Mouse (Mus musculus) liver, embryonic 11.5 days (tissue): Measurements from ENCODE around the gene Dhcr24. TPM values are rescaled to one million over a fixed set of nuclear protein-coding genes. Genes with fewer than 3 reads are reported as not detected.

ENCODE experiments used
- ATAC-seq: fragments of 200-750 bp; cut with Nextera tagmentation; replicated peaks from 2 replicates; pipeline ENCODE4 v1.8.0; 2017; ENCODE audit warnings: moderate number of reproducible peaks, mild to moderate bottlenecking, moderate TSS enrichment, moderate library complexity; ENCODE audit not compliant: low FRiP score
- DNase-seq: peaks from one replicate; pipeline ENCODE4 v3.0.0-alpha.2; 2017; ENCODE audit warnings: low spot score
- H3K27ac ChIP-seq: fragments of 300-500 bp; sonication (generic); 2 replicates; pipeline ENCODE4 v1.5.1; 2014; ENCODE audit warnings: mild to moderate bottlenecking, low read depth, low read length, control low read depth
- H3K27me3 ChIP-seq: fragments of 300-500 bp; sonication (generic); replicated peaks from 2 replicates; pipeline ENCODE4 v1.6.1; 2014; ENCODE audit warnings: low read length, mixed read lengths; ENCODE audit not compliant: control insufficient read depth, insufficient read depth
- H3K36me3 ChIP-seq: fragments of 300-500 bp; sonication (generic); 2 replicates; pipeline ENCODE4 v1.6.1; 2014; ENCODE audit warnings: mild to moderate bottlenecking, low read length, moderate library complexity, mixed read lengths; ENCODE audit not compliant: control insufficient read depth, insufficient read depth
- H3K4me1 ChIP-seq: fragments of 300-500 bp; sonication (generic); replicated peaks from 2 replicates; pipeline ENCODE4 v1.6.1; 2014; ENCODE audit warnings: low read length, mixed read lengths; ENCODE audit not compliant: control insufficient read depth, insufficient read depth
- H3K4me2 ChIP-seq: fragments of 300-500 bp; sonication (generic); 2 replicates; pipeline ENCODE4 v1.6.1; 2014; ENCODE audit warnings: mild to moderate bottlenecking, control low read depth, moderate library complexity
- H3K4me3 ChIP-seq: fragments of 300-500 bp; sonication (generic); 2 replicates; pipeline ENCODE4 v1.5.1; 2014; ENCODE audit warnings: low read depth, low read length, control low read depth
- H3K9ac ChIP-seq: fragments of 300-500 bp; sonication (generic); 2 replicates; pipeline ENCODE4 v1.6.1; 2014; ENCODE audit warnings: low read depth, low read length, control low read depth
- H3K9me3 ChIP-seq: fragments of 300-500 bp; sonication (generic); 2 replicates; pipeline ENCODE4 v1.6.1; 2016; ENCODE audit warnings: low read length, inconsistent platforms, mixed read lengths; ENCODE audit not compliant: control insufficient read depth
- WGBS: fragments of 180-500 bp; shearing (Covaris S2); extraction: QIAGEN DNeasy Blood & Tissue Kit; methylation state at CpG from one replicate; pipeline ENCODE4 v1.1.7; 2014; 5-methylcytosine and 5-hydroxymethylcytosine counted together
- polyA plus RNA-seq: library from polyadenylated mRNA; unstranded; fragments of >200 nt; fragmentation: Nextera tagmentation; extraction: Ambion mirVana; gene quantifications from 2 replicates; pipeline ENCODE4 v1.2.1, GENCODE M21; 2014

Dhcr24 gene
- polyA plus RNA-seq, 1 experiment from 2014 or later = 22.9 TPM

DNA sequence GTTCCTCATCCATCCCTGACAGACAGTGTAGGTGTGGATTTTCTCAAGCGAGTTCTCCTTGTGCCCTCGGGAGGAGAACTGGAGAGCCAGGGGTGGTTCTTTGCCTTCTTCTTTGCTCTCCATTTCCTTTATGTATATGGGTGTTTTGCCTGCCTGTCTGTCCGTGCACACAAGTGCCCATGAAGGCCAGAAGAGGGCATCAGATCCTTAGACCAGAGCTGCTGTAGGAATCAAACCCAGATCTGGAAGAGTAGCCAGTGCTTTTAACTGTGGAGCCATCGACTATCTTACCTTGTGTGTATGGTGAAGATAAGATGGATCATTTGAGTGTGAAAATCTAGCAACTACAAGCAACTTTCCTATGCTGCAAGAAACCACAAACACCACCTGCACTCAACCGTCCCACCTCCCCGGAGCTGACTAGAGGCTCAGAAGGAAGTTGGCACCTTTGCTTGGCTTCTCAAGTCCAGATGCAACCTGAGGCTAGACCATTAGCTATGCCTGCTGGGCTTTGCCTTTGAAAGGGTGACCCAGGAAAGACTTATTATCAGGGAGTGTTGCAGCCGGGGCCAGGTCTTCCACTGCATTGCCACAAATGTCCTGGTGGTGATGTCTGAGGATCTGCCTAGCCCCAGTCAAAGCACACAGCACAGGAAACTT is 27.3 kb upstream of the Dhcr24 start:
- no peak overlapping the region for H3K27ac ChIP-seq
- ATAC-seq = no peak
- no peak overlapping the region for H3K9ac ChIP-seq
- no peak overlapping the region for H3K4me2 ChIP-seq
- H3K36me3 ChIP-seq = no peaks in the 10 kb centered on the region
- no peak overlapping the region for H3K4me3 ChIP-seq
- no peak for DNase-seq
- H3K9me3 ChIP-seq = no peaks in the 10 kb centered on the region
- H3K4me1 ChIP-seq = peaks cover 5% of the 10 kb centered on the region
- WGBS = 35% methylated on average over 7 of the region's 7 CpGs
- peaks cover 2% of the 10 kb centered on the region; the same call in 1 of the 2 replicates for H3K27me3 ChIP-seq

DNA sequence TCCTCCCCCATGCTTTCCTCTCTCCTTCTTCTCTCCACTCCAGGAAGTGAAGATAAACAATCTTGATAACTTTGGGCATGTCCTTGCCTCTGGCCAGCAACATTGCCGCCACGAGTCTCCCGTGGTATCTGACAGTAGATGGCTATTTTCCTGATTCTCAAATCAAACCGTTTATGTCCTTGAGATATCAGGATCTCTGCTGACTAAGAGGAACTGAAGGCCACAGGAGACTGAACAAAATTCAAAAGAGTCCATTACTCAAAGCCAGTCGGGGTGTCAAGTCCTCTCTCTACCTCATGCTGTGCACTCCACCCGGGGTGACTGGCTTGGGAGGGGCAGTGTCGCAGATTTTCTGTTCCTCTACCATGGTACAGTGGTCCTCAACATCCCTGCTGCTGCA is 26.6 kb upstream of the Dhcr24 start:
- peaks cover 2% of the 10 kb centered on the region; the same call in 1 of the 2 replicates for H3K27me3 ChIP-seq
- H3K9ac ChIP-seq = no peak overlapping the region
- ATAC-seq (no peak), DNase-seq (no peak)
- no peak overlapping the region for H3K27ac ChIP-seq
- peaks cover 3% of the 10 kb centered on the region for H3K4me1 ChIP-seq
- WGBS = 37% methylated on average over 7 of the region's 7 CpGs
- no peak overlapping the region for H3K4me3 ChIP-seq
- H3K36me3 ChIP-seq = no peaks in the 10 kb centered on the region
- no peaks in the 10 kb centered on the region for H3K9me3 ChIP-seq
- no peak overlapping the region for H3K4me2 ChIP-seq

DNA sequence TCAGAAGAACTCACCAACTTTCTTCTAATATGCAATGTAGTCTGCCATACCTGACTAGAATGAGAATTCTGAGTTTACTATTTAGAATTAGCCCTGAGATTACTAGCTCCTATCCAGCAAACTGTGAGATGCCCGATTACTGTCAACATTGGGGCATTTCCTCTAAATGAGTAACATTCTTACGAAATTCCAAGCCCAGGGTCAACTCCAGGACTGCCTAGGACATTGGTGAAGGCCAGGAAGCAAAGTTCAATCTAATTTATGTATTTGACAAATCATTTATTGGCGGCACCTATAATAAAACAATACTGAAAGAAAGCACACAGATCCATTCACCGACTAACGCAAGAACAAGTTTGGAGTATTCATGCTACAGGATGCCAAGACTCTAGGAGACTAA is 21.1 kb upstream of the Dhcr24 start:
- DNase-seq (no peak), ATAC-seq (no peak)
- Histone ChIP-seq H3K4me3 (no peak overlapping the region), H3K4me2 (no peak overlapping the region), H3K9me3 (no peaks in the 10 kb centered on the region), H3K27ac (no peak overlapping the region), H3K4me1 (no peaks in the 10 kb centered on the region), H3K27me3 (peaks cover 2% of the 10 kb centered on the region; the same call in 1 of the 2 replicates), H3K36me3 (no peaks in the 10 kb centered on the region), H3K9ac (no peak overlapping the region)
- WGBS = 88% methylated on average over 5 of the region's 5 CpGs

DNA sequence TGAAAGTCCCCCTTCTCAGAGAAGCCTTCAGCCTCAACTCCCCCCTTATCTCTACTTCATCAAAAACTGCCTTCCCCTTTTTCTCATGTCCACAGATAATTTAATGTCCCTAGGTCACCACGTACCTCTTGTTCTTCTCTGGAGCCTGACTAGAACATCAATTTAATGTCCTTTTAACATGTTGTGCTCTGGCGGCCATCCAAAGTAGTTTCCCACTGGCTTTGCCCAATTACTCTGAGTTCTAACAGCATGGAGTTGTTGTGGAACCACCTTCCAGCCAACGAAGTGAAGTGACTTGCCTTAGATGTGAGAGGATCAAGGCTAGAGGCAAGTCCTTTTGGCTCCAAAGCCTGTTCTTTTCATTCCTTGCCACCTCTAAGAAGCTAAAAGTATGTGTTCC is 19.3 kb upstream of the Dhcr24 start:
- Histone ChIP-seq H3K36me3 (no peaks in the 10 kb centered on the region), H3K9ac (no peak overlapping the region), H3K27me3 (peaks cover 2% of the 10 kb centered on the region; the same call in 1 of the 2 replicates), H3K4me2 (no peak overlapping the region), H3K4me3 (no peak overlapping the region), H3K9me3 (no peaks in the 10 kb centered on the region), H3K27ac (no peak overlapping the region), H3K4me1 (no peaks in the 10 kb centered on the region)
- DNase-seq (no peak), ATAC-seq (no peak)
- WGBS = 59% methylated on average over 3 of the region's 3 CpGs

DNA sequence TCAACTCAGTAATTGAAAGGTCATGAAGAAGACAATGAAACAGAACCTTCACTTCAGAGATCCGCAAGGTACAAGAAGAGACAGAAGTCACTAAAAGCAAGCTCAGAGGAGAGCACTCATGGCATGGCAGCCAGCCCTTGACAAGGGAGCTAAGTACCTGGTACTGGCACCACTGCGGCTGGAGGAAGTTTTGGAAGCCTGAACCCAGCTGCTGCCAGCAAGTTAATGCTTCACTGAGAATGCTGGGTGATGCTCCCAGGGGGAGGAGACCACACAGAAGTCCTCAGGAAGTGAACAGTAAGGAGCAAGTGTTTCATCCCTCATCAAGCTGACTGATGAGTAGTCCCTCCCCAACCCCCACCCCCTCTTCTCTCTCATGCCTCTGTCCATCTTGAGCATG is 18.6 kb upstream of the Dhcr24 start:
- Histone ChIP-seq H3K9ac (no peak overlapping the region), H3K4me1 (no peaks in the 10 kb centered on the region), H3K27me3 (peaks cover 2% of the 10 kb centered on the region; the same call in 1 of the 2 replicates), H3K36me3 (no peaks in the 10 kb centered on the region), H3K4me2 (no peak overlapping the region), H3K4me3 (no peak overlapping the region), H3K9me3 (no peaks in the 10 kb centered on the region), H3K27ac (no peak overlapping the region)
- no peak for ATAC-seq
- WGBS = 78% methylated on average over 2 of the region's 2 CpGs
- no peak for DNase-seq

DNA sequence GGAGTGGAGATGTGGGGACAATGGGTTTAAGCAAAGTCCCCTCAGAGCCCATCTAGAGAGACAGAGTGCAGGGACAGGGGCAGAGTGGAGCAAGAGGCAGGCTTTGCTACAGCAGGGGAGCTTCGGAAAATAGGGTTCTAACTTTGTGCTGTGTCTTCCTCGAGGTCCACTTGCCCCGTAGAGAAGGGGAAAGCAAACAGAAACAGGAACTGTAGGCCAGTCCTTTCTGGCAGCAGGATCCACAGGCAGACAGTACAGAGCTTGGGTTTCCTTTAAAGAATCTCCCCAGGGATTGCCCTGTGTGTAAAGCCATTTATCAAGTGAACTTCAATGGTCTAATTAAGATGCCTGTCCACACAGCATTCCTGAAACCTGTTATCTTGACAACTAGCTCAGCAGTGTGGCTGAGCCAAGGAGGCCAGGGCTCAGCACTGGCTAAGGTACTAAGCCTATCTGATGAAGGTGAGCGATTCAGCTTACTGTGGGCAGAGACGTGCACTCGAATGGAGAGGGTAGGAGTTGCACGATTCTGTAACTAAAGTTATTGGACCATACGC is 14.9 kb upstream of the Dhcr24 start:
- Histone ChIP-seq H3K9ac (no peak overlapping the region), H3K27ac (no peak overlapping the region), H3K4me3 (no peak overlapping the region), H3K4me1 (no peaks in the 10 kb centered on the region; the same call in 1 of the 2 replicates), H3K9me3 (no peaks in the 10 kb centered on the region), H3K4me2 (no peak overlapping the region), H3K27me3 (no peaks in the 10 kb centered on the region), H3K36me3 (no peaks in the 10 kb centered on the region)
- DNase-seq (no peak), ATAC-seq (no peak)
- 47% methylated on average over 8 of the region's 8 CpGs for WGBS

DNA sequence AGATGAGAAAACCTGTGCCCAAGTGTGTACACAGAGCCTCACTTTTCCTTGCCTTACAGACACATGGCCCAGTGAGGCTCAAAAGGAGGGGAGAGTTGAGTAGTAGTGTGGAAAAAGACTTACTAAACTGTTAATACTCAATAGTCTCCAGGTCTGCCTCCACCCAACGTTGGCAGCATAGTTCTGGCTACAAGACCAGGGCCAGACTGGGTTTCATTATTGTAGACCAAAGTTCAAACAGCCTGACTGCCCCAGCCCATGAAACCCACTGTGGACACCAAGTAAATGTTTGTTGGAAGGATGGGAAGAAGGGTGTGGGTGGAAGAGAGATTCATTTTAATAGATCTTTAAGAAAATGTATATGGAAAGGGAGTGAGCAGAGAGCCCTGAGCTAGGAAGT is 13.9 kb upstream of the Dhcr24 start:
- ATAC-seq (no peak), DNase-seq (no peak)
- Histone ChIP-seq H3K4me3 (no peak overlapping the region), H3K36me3 (no peaks in the 10 kb centered on the region), H3K9ac (no peak overlapping the region), H3K4me2 (no peak overlapping the region), H3K27me3 (no peaks in the 10 kb centered on the region), H3K4me1 (no peaks in the 10 kb centered on the region; the same call in 1 of the 2 replicates), H3K9me3 (no peaks in the 10 kb centered on the region), H3K27ac (no peak overlapping the region)
- 71% methylated on average over 1 of the region's 1 CpGs for WGBS

DNA sequence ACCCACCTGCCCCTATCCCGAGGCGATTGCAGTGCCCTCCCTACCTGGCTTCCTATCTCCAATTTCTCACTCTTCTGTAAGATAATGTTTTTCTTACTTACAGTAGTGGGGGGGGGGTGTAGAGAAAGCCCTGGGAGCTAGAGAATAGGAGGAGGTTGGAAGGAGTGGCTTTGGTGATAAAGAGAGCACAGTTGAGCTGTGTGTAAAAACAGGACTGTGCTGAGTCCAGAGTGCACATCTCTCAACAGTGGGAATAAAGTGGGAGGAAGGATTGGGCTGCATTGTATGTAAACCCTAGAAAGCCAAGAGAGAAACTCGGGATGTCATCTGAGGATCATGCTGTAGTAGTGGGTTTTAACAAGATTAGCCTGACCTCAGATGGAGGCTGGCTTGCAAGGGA is 12.7 kb upstream of the Dhcr24 start:
- Histone ChIP-seq H3K27ac (no peak overlapping the region), H3K27me3 (no peaks in the 10 kb centered on the region), H3K36me3 (no peaks in the 10 kb centered on the region), H3K9me3 (no peaks in the 10 kb centered on the region), H3K4me1 (no peaks in the 10 kb centered on the region; the same call in 1 of the 2 replicates), H3K4me3 (no peak overlapping the region), H3K4me2 (no peak overlapping the region), H3K9ac (no peak overlapping the region)
- ATAC-seq (no peak), DNase-seq (no peak)
- WGBS = 76% methylated on average over 3 of the region's 3 CpGs
